Mouse (Mus musculus) heart, postnatal 14 days (tissue): ENCODE measurements around the gene Map3k13. TPM values are rescaled to one million over a fixed set of nuclear protein-coding genes. Genes with fewer than 3 reads are reported as not detected.
A peak's percentile ranks its signal among the peaks of the same experiment; 100 is the strongest.
"Not testable (repeated sequence)": the region's sequence is repeated elsewhere in the genome, so short reads cannot be mapped to it uniquely, and the experiment has no call there.

ENCODE experiments used
- DNase-seq, 2 experiments: peaks; one replicate each; pipeline ENCODE4 v3.0.0; 2021 to 2022
- intact Hi-C: fragments of 180-260 bp; cut with DNase I; formaldehyde crosslinking; loops from one replicate; pipeline ENCODE4 v1.15.1; 2025
- total RNA-seq, 2 experiments: library from RNA; stranded (reverse); gene quantifications; 2 replicates each; pipeline ENCODE4 v1.2.3; 2021

The Map3k13 gene
- total RNA-seq, 2 experiments from 2014 or later = 0.98 to 1.0 TPM

- intact Hi-C loops = no loop called here
These were observed 10.1 kb downstream of the Map3k13 start for GRCm38 (mm10) chr16:21804258-21804657.

GRCm38 (mm10) chr16:21806892-21807291 is 12.7 kb downstream of the Map3k13 start:
- DNase-seq = no peak
- intact Hi-C loops = no loop called here

More at GRCm38 (mm10) chr16:21804258-21804657, 10.1 kb downstream of the Map3k13 start:
- no peak for DNase-seq

- DNase-seq, intact Hi-C loops: not testable (repeated sequence)
These were observed 13.6 kb downstream of the Map3k13 start for GRCm38 (mm10) chr16:21807786-21808185.

- no peak for DNase-seq
- intact Hi-C loops = loop anchor here (1.0 kb wide), 1 partner anchor 43 kb away; no protein-coding TSS in a partner anchor
These were observed 19.2 kb downstream of the Map3k13 start for GRCm38 (mm10) chr16:21813164-21813834.

GRCm38 (mm10) chr16:21814861-21815668 is 20.9 kb downstream of the Map3k13 start:
- intact Hi-C loops = loop anchor here (2.0 to 5.0 kb wide), 2 partner anchors 20 to 328 kb away; partner anchors contain the start of gene Map3k13
- peak; percentile 21 to 66 for DNase-seq

GRCm38 (mm10) chr16:21815669-21816010 is 21.5 kb downstream of the Map3k13 start:
- DNase-seq = no peak
- intact Hi-C loops = loop anchor here (2.0 to 5.0 kb wide), 2 partner anchors 21 to 328 kb away; partner anchors contain the start of gene Map3k13

GRCm38 (mm10) chr16:21818132-21818531 is 24.0 kb downstream of the Map3k13 start:
- peak; percentile 16 to 48 for DNase-seq
- intact Hi-C loops = loop anchor here (5.0 kb wide), 1 partner anchor 331 kb away; no protein-coding TSS in a partner anchor

- no peak for DNase-seq
- intact Hi-C loops = loop anchor here (5.0 kb wide), 1 partner anchor 331 kb away; no protein-coding TSS in a partner anchor
These were observed 24.5 kb downstream of the Map3k13 start for GRCm38 (mm10) chr16:21818629-21819028.

GRCm38 (mm10) chr16:21825612-21826031 is 31.5 kb downstream of the Map3k13 start:
- intact Hi-C loops = no loop called here
- no peak for DNase-seq

GRCm38 (mm10) chr16:21827153-21827552 is 33.0 kb downstream of the Map3k13 start:
- DNase-seq = peak in 1 of 2 experiments; percentile 43

GRCm38 (mm10) chr16:21827581-21827980 is 33.4 kb downstream of the Map3k13 start:
- no peak for DNase-seq

More at GRCm38 (mm10) chr16:21827153-21827552, 33.0 kb downstream of the Map3k13 start:
- intact Hi-C loops = no loop called here

GRCm38 (mm10) chr16:21829711-21830110 is 35.6 kb downstream of the Map3k13 start:
- no peak for DNase-seq
- intact Hi-C loops = loop anchor here (10.0 kb wide), 1 partner anchor 465 kb away; no protein-coding TSS in a partner anchor

More at GRCm38 (mm10) chr16:21827581-21827980, 33.4 kb downstream of the Map3k13 start:
- intact Hi-C loops = no loop called here

GRCm38 (mm10) chr16:21830784-21831183 is 36.6 kb downstream of the Map3k13 start:
- intact Hi-C loops = loop anchor here (10.0 kb wide), 1 partner anchor 464 kb away; no protein-coding TSS in a partner anchor
- DNase-seq = no peak

- intact Hi-C loops = loop anchor here (10.0 kb wide), 1 partner anchor 463 kb away; no protein-coding TSS in a partner anchor
These were observed 37.6 kb downstream of the Map3k13 start for GRCm38 (mm10) chr16:21831764-21832163.

GRCm38 (mm10) chr16:21833469-21833868 is 39.3 kb downstream of the Map3k13 start:
- DNase-seq = no peak
- intact Hi-C loops = loop anchor here (10.0 kb wide), 1 partner anchor 461 kb away; no protein-coding TSS in a partner anchor

More at GRCm38 (mm10) chr16:21831764-21832163, 37.6 kb downstream of the Map3k13 start:
- DNase-seq = no peak

- no peak for DNase-seq
- intact Hi-C loops = loop anchor here (10.0 kb wide), 1 partner anchor 461 kb away; no protein-coding TSS in a partner anchor
These were observed 39.8 kb downstream of the Map3k13 start for GRCm38 (mm10) chr16:21833970-21834369.

- DNase-seq = no peak
- intact Hi-C loops = loop anchor here (5.0 to 10.0 kb wide), 2 partner anchors 182 to 460 kb away; no protein-coding TSS in a partner anchor
These were observed 40.9 kb downstream of the Map3k13 start for GRCm38 (mm10) chr16:21834866-21835583.

GRCm38 (mm10) chr16:21835584-21835931 is 41.4 kb downstream of the Map3k13 start:
- DNase-seq = no peak
- intact Hi-C loops = loop anchor here (5.0 to 10.0 kb wide), 2 partner anchors 182 to 459 kb away; no protein-coding TSS in a partner anchor

- intact Hi-C loops = loop anchor here (2.0 to 10.0 kb wide), 3 partner anchors 181 to 458 kb away; no protein-coding TSS in a partner anchor
- no peak for DNase-seq
These were observed 42.3 kb downstream of the Map3k13 start for GRCm38 (mm10) chr16:21836311-21837072.
